Mouse (Mus musculus) kidney, embryonic 16.5 days (tissue): ENCODE data around the gene Exoc6b. TPM values are rescaled to one million over a fixed set of nuclear protein-coding genes. Genes with fewer than 3 reads are reported as not detected.

Source experiments
- ATAC-seq: fragments of 200-750 bp; cut with Nextera tagmentation; 2 replicates; pipeline ENCODE4 v1.8.0; 2017; ENCODE audit warnings: moderate TSS enrichment; ENCODE audit not compliant: low FRiP score, low TSS enrichment
- H3K27ac ChIP-seq: fragments of 300-500 bp; sonication (generic); 2 replicates; pipeline ENCODE4 v1.5.1; 2014; ENCODE audit warnings: low read length
- H3K27me3 ChIP-seq: fragments of 300-500 bp; sonication (generic); 2 replicates; pipeline ENCODE4 v1.6.1; 2014; ENCODE audit warnings: low read length, control low read depth, mixed read lengths; ENCODE audit not compliant: insufficient read depth
- H3K36me3 ChIP-seq: fragments of 300-500 bp; sonication (generic); 2 replicates; pipeline ENCODE4 v1.6.1; 2014; ENCODE audit warnings: low read length, control low read depth, mixed read lengths; ENCODE audit not compliant: insufficient read depth
- H3K4me1 ChIP-seq: fragments of 300-500 bp; sonication (generic); 2 replicates; pipeline ENCODE4 v1.6.1; 2014; ENCODE audit warnings: low read length, control low read depth, mixed read lengths; ENCODE audit not compliant: insufficient read depth
- H3K4me2 ChIP-seq: fragments of 300-500 bp; sonication (generic); replicated peaks from 2 replicates; pipeline ENCODE4 v1.6.1; 2014; ENCODE audit warnings: low read depth, low read length
- H3K4me3 ChIP-seq: fragments of 300-500 bp; sonication (generic); 2 replicates; pipeline ENCODE4 v1.5.1; 2014; ENCODE audit warnings: mild to moderate bottlenecking, low read length
- H3K9ac ChIP-seq: fragments of 300-500 bp; sonication (generic); replicated peaks from 2 replicates; pipeline ENCODE4 v1.6.1; 2014; ENCODE audit warnings: low read length
- H3K9me3 ChIP-seq: fragments of 300-500 bp; sonication (generic); 2 replicates; pipeline ENCODE4 v1.6.1; 2016; ENCODE audit warnings: low read length, control low read depth
- WGBS: fragments of 180-500 bp; shearing (Covaris S2); extraction: QIAGEN DNeasy Blood & Tissue Kit; methylation state at CpG from one replicate; pipeline ENCODE4 v1.1.7; 2014; 5-methylcytosine and 5-hydroxymethylcytosine counted together
- polyA plus RNA-seq: library from polyadenylated mRNA; unstranded; fragments of >200 nt; fragmentation: Nextera tagmentation; extraction: Ambion mirVana; gene quantifications from 2 replicates; pipeline ENCODE4 v1.2.1, GENCODE M21; 2015

The Exoc6b gene
- polyA plus RNA-seq, 1 experiment from 2014 or later: 27.6 TPM

GRCm38 (mm10) chr6:84586551-84587200 lies 482.6 kb downstream of the Exoc6b start:
- no peaks in the 10 kb centered on the region for H3K36me3 ChIP-seq
- H3K9ac ChIP-seq: 0 out of 2 replicates have a peak overlapping the region, but pooled peaks have one; percentile 54
- H3K4me1 ChIP-seq: peaks cover 67% of the 10 kb centered on the region
- peak overlapping the region; percentile 52 for H3K4me3 ChIP-seq
- no peak overlapping the region for H3K27ac ChIP-seq
- no peaks in the 10 kb centered on the region for H3K9me3 ChIP-seq
- peaks cover 94% of the 10 kb centered on the region for H3K27me3 ChIP-seq
- H3K4me2 ChIP-seq: peak overlapping the region; percentile 82
- WGBS: 1% methylated on average over 28 of the region's 28 CpGs
- no peak for ATAC-seq

GRCm38 (mm10) chr6:84585686-84586300 lies 483.5 kb downstream of the Exoc6b start:
- ATAC-seq: no peak
- H3K27ac ChIP-seq: no peak overlapping the region; the same call in 1 of the 2 replicates
- no peaks in the 10 kb centered on the region for H3K9me3 ChIP-seq
- peak overlapping the region; percentile 82 for H3K4me2 ChIP-seq
- H3K9ac ChIP-seq: peak overlapping the region; percentile 61
- WGBS: under 1% methylated on average over 37 of the region's 37 CpGs
- H3K36me3 ChIP-seq: no peaks in the 10 kb centered on the region
- peaks cover 60% of the 10 kb centered on the region for H3K4me1 ChIP-seq
- H3K27me3 ChIP-seq: peaks cover 95% of the 10 kb centered on the region
- peak overlapping the region; percentile 52 for H3K4me3 ChIP-seq

- Histone ChIP-seq H3K9me3 (no peaks in the 10 kb centered on the region), H3K27me3 (peaks cover 98% of the 10 kb centered on the region), H3K36me3 (no peaks in the 10 kb centered on the region), H3K27ac (no peak overlapping the region), H3K9ac (peak overlapping the region; percentile 61), H3K4me1 (peaks cover 60% of the 10 kb centered on the region), H3K4me3 (peak overlapping the region; percentile 52), H3K4me2 (peak overlapping the region; percentile 82)
- under 1% methylated on average over 64 of the region's 66 CpGs for WGBS
- no peak for ATAC-seq
Measured at GRCm38 (mm10) chr6:84584783-84585685, 484.3 kb downstream of the Exoc6b start.

- Histone ChIP-seq H3K4me3 (peak overlapping the region; percentile 52), H3K4me1 (peaks cover 59% of the 10 kb centered on the region)
Measured at GRCm38 (mm10) chr6:84583841-84584782, 485.2 kb downstream of the Exoc6b start.

GRCm38 (mm10) chr6:84583371-84583770 lies 485.9 kb downstream of the Exoc6b start:
- Histone ChIP-seq H3K4me3 (peak overlapping the region; percentile 52), H3K4me2 (peak overlapping the region; percentile 82), H3K4me1 (peaks cover 52% of the 10 kb centered on the region), H3K27me3 (peaks cover 97% of the 10 kb centered on the region), H3K27ac (no peak overlapping the region), H3K36me3 (no peaks in the 10 kb centered on the region), H3K9me3 (no peaks in the 10 kb centered on the region), H3K9ac (peak overlapping the region; percentile 36; the same call in 1 of the 2 replicates)
- WGBS: 1% methylated on average over 26 of the region's 26 CpGs
- peak; percentile 49; the same call in 1 of the 2 replicates for ATAC-seq

More at GRCm38 (mm10) chr6:84583841-84584782, 485.2 kb downstream of the Exoc6b start:
- ATAC-seq: peak; percentile 50; the same call in 1 of the 2 replicates
- Histone ChIP-seq H3K9ac (peak overlapping the region; percentile 61; the same call in 1 of the 2 replicates), H3K27ac (no peak overlapping the region), H3K9me3 (no peaks in the 10 kb centered on the region), H3K27me3 (peaks cover 97% of the 10 kb centered on the region), H3K36me3 (no peaks in the 10 kb centered on the region), H3K4me2 (peak overlapping the region; percentile 82)
- WGBS: under 1% methylated on average over 48 of the region's 48 CpGs

- ATAC-seq: no peak
- Histone ChIP-seq H3K27me3 (peaks cover 96% of the 10 kb centered on the region), H3K4me2 (peak overlapping the region; percentile 82), H3K27ac (no peak overlapping the region), H3K9me3 (no peaks in the 10 kb centered on the region), H3K36me3 (no peaks in the 10 kb centered on the region), H3K4me1 (peaks cover 47% of the 10 kb centered on the region), H3K4me3 (no peak overlapping the region), H3K9ac (no peak overlapping the region)
- 42% methylated on average over 5 of the region's 5 CpGs for WGBS
Measured at GRCm38 (mm10) chr6:84582826-84583225, 486.5 kb downstream of the Exoc6b start.

- ATAC-seq: no peak
- WGBS: 66% methylated on average over 9 of the region's 9 CpGs
- Histone ChIP-seq H3K36me3 (no peaks in the 10 kb centered on the region), H3K4me1 (peaks cover 38% of the 10 kb centered on the region), H3K4me3 (no peak overlapping the region), H3K4me2 (no peak overlapping the region), H3K27ac (no peak overlapping the region), H3K9ac (no peak overlapping the region), H3K27me3 (peaks cover 96% of the 10 kb centered on the region), H3K9me3 (no peaks in the 10 kb centered on the region)
Measured at GRCm38 (mm10) chr6:84581833-84582445, 487.4 kb downstream of the Exoc6b start.

GRCm38 (mm10) chr6:84580979-84581832 lies 488.1 kb downstream of the Exoc6b start:
- H3K9ac ChIP-seq: no peak overlapping the region
- H3K27me3 ChIP-seq: peaks cover 95% of the 10 kb centered on the region
- H3K4me3 ChIP-seq: no peak overlapping the region
- WGBS: 59% methylated on average over 6 of the region's 6 CpGs
- H3K36me3 ChIP-seq: no peaks in the 10 kb centered on the region
- H3K9me3 ChIP-seq: no peaks in the 10 kb centered on the region
- H3K27ac ChIP-seq: no peak overlapping the region
- peaks cover 34% of the 10 kb centered on the region for H3K4me1 ChIP-seq
- ATAC-seq: no peak
- no peak overlapping the region for H3K4me2 ChIP-seq
